ENCODE assay signal across 8 mouse cellular contexts in genomic region chr13:112002661-112003347, GRCm38 (mm10).
DNase-seq lines count a peak whose midpoint lies in the region; ATAC-seq and TF ChIP-seq lines count a peak whose summit lies in the region.

No protein-coding gene starts in this region.

- H3K27me3 ChIP-seq in hindbrain, postnatal 0 days (ENCODE audit: insufficient read depth, low read length), result no peaks in the 10 kb centered on the region

- H3K27ac ChIP-seq in hindbrain, postnatal 0 days, result no peak overlapping the region; the same call in 1 of the 2 replicates

- peak; percentile 36 to 37 for DNase-seq in lung, adult 18-20 months
- no peak for DNase-seq in lung, postnatal 14 days
- DNase-seq in hindbrain, postnatal 0 days (ENCODE audit: low spot score), result peak; percentile 49
- DNase-seq in lung, postnatal 10 days, result peak; percentile 78
- peak; percentile 73 for DNase-seq in thymus, postnatal 10 days (ENCODE audit: low spot score in 2 of 2)
- no peak for DNase-seq in ovary, adult 18-20 months (ENCODE audit: low spot score)
- no peak for DNase-seq in adrenal gland, postnatal 4 days (ENCODE audit: low spot score in 2 of 2)

- H3K4me1 ChIP-seq in hindbrain, postnatal 0 days (ENCODE audit: insufficient read depth, low read length), result peaks cover 20% of the 10 kb centered on the region; the same call in 1 of the 2 replicates

- no peak overlapping the region for H3K4me3 ChIP-seq in hindbrain, postnatal 0 days (ENCODE audit: low read length)

- TF ChIP-seq CTCF in hindbrain, postnatal 0 days (IDR thresholded peaks at IDR 0.05; ENCODE audit: low read depth), result no peak

- H3K9me3 ChIP-seq in hindbrain, postnatal 0 days (ENCODE audit: low read length), result no peaks in the 10 kb centered on the region

- 45% methylated on average over 15 of the region's 15 CpGs for WGBS in hindbrain, postnatal 0 days

- H3K4me2 ChIP-seq in hindbrain, postnatal 0 days (ENCODE audit: low read depth, low read length), result no peak overlapping the region

- no peak overlapping the region for H3K9ac ChIP-seq in hindbrain, postnatal 0 days (replicated peaks; ENCODE audit: low read length)

- peak; percentile 53 for ATAC-seq in common myeloid progenitor, adult 5-6 weeks (replicated peaks; ENCODE audit: low read depth, poor library complexity, severe bottlenecking)
- no peak for ATAC-seq in hindbrain, postnatal 0 days

- H3K36me3 ChIP-seq in hindbrain, postnatal 0 days (ENCODE audit: insufficient read depth, low read length), result no peaks in the 10 kb centered on the region

Comparison
In these comparisons a context has a peak if more than half of its experiments do, and no peak if none do; other contexts are left out.
1. DNase-seq: peak in lung, adult 18-20 months (2 of 2), hindbrain, postnatal 0 days (single experiment), lung, postnatal 10 days (single experiment) and thymus, postnatal 10 days (2 of 2); none in lung, postnatal 14 days (single experiment), ovary, adult 18-20 months (single experiment) and adrenal gland, postnatal 4 days (0 of 2).